Mouse (Mus musculus) forebrain, embryonic 14.5 days (tissue): ENCODE data around the gene Mettl7b. TPM values are rescaled to one million over a fixed set of nuclear protein-coding genes. Genes with fewer than 3 reads are reported as not detected.
A peak's percentile ranks its signal among the peaks of the same experiment; 100 is the strongest.

Experiments
- ATAC-seq: fragments of 200-750 bp; cut with Nextera tagmentation; 2 replicates; pipeline ENCODE4 v1.8.0; 2017; ENCODE audit warnings: mild to moderate bottlenecking, moderate library complexity
- DNase-seq: peaks from one replicate; pipeline ENCODE4 v3.0.0-alpha.2; 2015; ENCODE audit warnings: low spot score
- H3K27ac ChIP-seq: fragments of 300-500 bp; sonication (generic); 2 replicates; pipeline ENCODE4 v1.5.1; 2014; ENCODE audit warnings: low read depth, mild to moderate bottlenecking, control low read depth, low read length, moderate library complexity
- H3K27me3 ChIP-seq: fragments of 300-500 bp; sonication (generic); replicated peaks from 2 replicates; pipeline ENCODE4 v1.6.1; 2014; ENCODE audit warnings: low read length, control low read depth, mixed read lengths; ENCODE audit not compliant: control insufficient read depth, insufficient read depth
- H3K36me3 ChIP-seq: fragments of 300-500 bp; sonication (generic); 2 replicates; pipeline ENCODE4 v1.6.1; 2014; ENCODE audit warnings: low read length, control low read depth; ENCODE audit not compliant: control insufficient read depth, insufficient read depth
- H3K4me1 ChIP-seq: fragments of 300-500 bp; sonication (generic); 2 replicates; pipeline ENCODE4 v1.6.1; 2014; ENCODE audit warnings: antibody characterized with exemption, low read length, control low read depth; ENCODE audit not compliant: control insufficient read depth, insufficient read depth
- H3K4me2 ChIP-seq: fragments of 300-500 bp; sonication (generic); 2 replicates; pipeline ENCODE4 v1.6.1; 2014; ENCODE audit warnings: mild to moderate bottlenecking, control low read depth, low read length
- H3K4me3 ChIP-seq: fragments of 300-500 bp; sonication (generic); 2 replicates; pipeline ENCODE4 v1.5.1; 2014; ENCODE audit warnings: low read depth, low read length, control low read depth
- H3K9ac ChIP-seq: fragments of 300-500 bp; sonication (generic); 2 replicates; pipeline ENCODE4 v1.6.1; 2014; ENCODE audit warnings: mild to moderate bottlenecking, low read length, control low read depth, moderate library complexity
- H3K9me3 ChIP-seq: fragments of 300-500 bp; sonication (generic); replicated peaks from 2 replicates; pipeline ENCODE4 v1.6.1; 2016; ENCODE audit warnings: low read length, control low read depth, mixed read lengths; ENCODE audit not compliant: control insufficient read depth
- WGBS: fragments of 180-500 bp; shearing (Covaris S2); extraction: QIAGEN DNeasy Blood & Tissue Kit; methylation state at CpG from one replicate; pipeline ENCODE4 v1.1.7; 2014; 5-methylcytosine and 5-hydroxymethylcytosine counted together
- polyA plus RNA-seq: library from polyadenylated mRNA; unstranded; fragments of >200 nt; fragmentation: Nextera tagmentation; extraction: Ambion mirVana; gene quantifications from 2 replicates; pipeline ENCODE4 v1.2.1, GENCODE M21; 2014

Mettl7b gene
- polyA plus RNA-seq, 1 experiment from 2014 or later, result not detected

DNA sequence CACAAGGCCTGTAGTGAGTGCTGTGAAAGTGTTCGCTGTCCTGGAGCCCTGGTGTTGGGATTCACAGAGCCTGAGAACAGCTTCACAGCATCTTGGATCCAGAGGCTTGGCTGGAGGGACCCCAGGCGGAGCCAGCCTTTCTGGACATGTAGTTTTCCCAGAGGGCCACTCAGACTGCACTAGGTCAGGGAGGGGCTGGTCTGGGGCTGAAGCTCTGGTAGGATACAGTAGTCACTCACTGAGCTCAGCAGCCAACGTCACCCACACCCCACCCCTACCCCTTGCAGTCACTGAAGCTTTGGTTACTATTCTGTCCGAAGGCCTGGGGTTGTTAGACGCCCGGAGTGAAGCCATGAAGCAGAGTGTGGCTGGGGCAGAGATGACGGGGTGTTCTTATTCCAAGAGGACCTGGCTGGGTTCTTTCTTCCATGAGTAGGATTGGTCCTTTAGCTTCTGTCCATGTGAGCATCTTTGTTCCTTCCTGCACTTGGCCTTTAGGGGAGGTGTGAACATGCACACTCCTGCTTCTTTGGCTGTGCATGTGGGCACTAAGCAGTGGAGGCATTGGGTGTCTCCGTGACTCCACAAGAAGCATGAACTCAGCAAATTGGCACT is 24.9 kb downstream of the Mettl7b start:
- Histone ChIP-seq H3K4me2 (no peak overlapping the region), H3K4me1 (peaks cover 6% of the 10 kb centered on the region; the same call in 1 of the 2 replicates), H3K27ac (no peak overlapping the region), H3K9ac (no peak overlapping the region), H3K4me3 (no peak overlapping the region), H3K9me3 (no peaks in the 10 kb centered on the region), H3K36me3 (no peaks in the 10 kb centered on the region), H3K27me3 (peaks cover 41% of the 10 kb centered on the region)
- 70% methylated on average over 8 of the region's 8 CpGs for WGBS
- no peak for ATAC-seq
- no peak for DNase-seq

DNA sequence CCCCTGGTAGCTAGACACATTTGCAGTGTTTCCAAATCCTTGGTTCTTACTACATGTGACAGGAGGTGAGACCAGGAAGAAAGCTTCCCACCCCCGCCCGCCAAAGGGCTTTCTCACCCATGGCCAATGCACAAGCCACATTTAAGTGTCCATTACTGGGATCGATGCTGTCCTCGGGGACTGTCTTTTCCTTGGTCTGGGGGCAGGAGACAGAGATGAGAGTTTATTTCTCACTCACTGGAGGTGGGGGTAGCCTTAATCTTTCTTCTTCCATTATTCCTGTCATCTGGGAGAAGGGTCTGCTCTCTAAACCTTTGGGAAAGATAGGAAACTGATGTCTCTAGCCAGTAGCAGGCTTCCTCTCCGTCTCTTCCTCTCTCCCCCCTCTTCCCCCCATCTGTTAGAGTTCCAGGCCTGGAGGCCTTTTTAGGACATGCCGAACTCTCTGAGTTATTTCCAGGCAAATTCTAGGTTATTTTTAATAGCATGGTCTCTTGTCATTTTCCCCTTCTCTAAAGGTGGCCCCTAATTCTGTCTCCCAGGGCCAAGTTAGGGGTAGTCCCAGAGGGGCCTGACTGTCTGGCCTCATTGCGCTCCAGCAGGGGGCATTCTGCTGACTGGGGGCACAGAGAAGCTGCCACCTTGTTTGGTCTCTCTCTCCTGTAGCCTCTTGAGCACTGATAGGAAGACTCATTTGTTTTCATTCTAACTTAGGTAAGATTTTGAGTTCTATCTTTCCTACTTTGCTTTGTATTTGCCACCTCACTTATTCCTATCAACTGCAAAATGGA is 25.6 kb downstream of the Mettl7b start:
- ATAC-seq (no peak), DNase-seq (no peak)
- 70% methylated on average over 7 of the region's 7 CpGs for WGBS
- Histone ChIP-seq H3K27me3 (peaks cover 41% of the 10 kb centered on the region), H3K4me1 (peaks cover 6% of the 10 kb centered on the region; the same call in 1 of the 2 replicates), H3K27ac (no peak overlapping the region), H3K36me3 (no peaks in the 10 kb centered on the region), H3K9ac (no peak overlapping the region), H3K4me3 (no peak overlapping the region), H3K4me2 (no peak overlapping the region), H3K9me3 (no peaks in the 10 kb centered on the region)

DNA sequence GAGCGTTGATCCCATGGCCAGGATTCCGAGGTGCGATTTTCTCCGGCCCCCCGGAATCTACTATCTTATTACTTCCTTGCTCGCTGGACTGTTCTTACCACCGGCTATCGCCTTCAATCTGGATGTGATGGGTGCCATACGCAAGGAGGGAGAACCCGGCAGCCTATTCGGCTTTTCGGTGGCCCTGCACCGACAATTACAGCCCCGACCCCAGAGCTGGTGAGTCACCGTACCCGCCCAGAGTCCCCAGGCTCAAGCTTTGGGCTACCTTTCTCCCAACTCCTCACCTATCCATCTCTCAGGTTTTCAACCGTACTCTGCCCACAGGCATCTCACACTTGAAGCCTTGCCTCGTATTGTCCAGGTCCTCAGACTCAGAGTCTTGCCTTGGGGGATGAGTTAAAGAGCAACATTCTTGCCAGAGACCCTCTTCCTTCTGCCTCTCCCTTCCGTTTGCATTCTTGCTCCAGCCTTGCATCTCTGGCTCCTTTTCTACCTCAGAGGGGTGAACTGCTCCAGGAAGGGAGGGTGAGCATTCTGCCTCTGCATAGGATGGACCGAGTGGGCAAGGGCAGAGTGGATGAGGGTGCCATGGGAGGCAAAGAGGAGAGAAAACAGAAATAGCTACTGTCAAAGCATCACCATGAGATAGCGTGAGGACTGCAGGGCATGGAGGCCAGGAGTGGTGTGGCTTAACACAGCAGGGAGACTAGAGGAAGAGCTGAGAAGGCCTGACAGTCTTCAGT is 26.6 kb downstream of the Mettl7b start:
- Histone ChIP-seq H3K4me1 (peaks cover 6% of the 10 kb centered on the region; the same call in 1 of the 2 replicates), H3K4me2 (peak overlapping the region; percentile 69), H3K4me3 (peak overlapping the region; percentile 38), H3K9me3 (no peaks in the 10 kb centered on the region), H3K9ac (peak overlapping the region; percentile 54), H3K27me3 (peaks cover 41% of the 10 kb centered on the region), H3K27ac (no peak overlapping the region), H3K36me3 (no peaks in the 10 kb centered on the region)
- ATAC-seq (peak; percentile 35), DNase-seq (no peak)
- WGBS, result 2% methylated on average over 21 of the region's 21 CpGs

- H3K27me3 ChIP-seq, result peaks cover 41% of the 10 kb centered on the region
- WGBS, result under 1% methylated on average over 26 of the region's 26 CpGs
- H3K36me3 ChIP-seq, result no peaks in the 10 kb centered on the region
- peak within 1 kb of the TSS; percentile 54 for H3K9ac ChIP-seq
- peak within 1 kb of the TSS; percentile 69 for H3K4me2 ChIP-seq
- no peak within 1 kb of the TSS for H3K27ac ChIP-seq
- H3K4me1 ChIP-seq, result peaks cover 6% of the 10 kb centered on the region; the same call in 1 of the 2 replicates
- no peaks in the 10 kb centered on the region for H3K9me3 ChIP-seq
- DNase-seq (peak; percentile 41), ATAC-seq (peak; percentile 77)
- H3K4me3 ChIP-seq, result peak within 1 kb of the TSS; percentile 38
Observed at GRCm38 (mm10) chr10:128933574-128933973, 27.2 kb downstream of the Mettl7b start, which contains the start of gene Itga7. Gene Itga7 (plus strand): TSS chr10:128933818.

DNA sequence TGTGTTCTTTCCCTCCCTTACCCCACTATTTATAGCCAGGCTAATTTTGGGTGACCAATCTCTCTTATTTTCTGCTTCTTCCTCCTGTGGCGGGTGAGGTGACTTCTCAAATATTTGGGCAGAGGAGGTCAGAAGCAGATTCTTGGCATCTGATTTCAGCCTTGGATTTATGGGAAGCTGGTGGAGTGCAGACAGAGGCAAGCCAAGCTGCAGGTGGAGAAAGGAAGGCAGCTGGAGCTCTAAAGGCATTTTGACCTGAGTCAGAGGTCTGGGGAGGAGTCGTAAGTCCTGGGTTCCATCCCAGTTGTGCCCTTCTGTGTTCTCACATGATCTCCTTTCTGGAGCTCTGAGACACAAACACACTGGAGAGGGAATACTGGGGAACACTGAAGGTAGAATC is 29.3 kb downstream of the Mettl7b start:
- ATAC-seq, result no peak
- DNase-seq, result no peak
- Histone ChIP-seq H3K27ac (no peak overlapping the region), H3K4me2 (no peak overlapping the region), H3K9me3 (no peaks in the 10 kb centered on the region), H3K36me3 (no peaks in the 10 kb centered on the region), H3K4me3 (no peak overlapping the region), H3K4me1 (peaks cover 10% of the 10 kb centered on the region; the same call in 1 of the 2 replicates), H3K27me3 (peaks cover 41% of the 10 kb centered on the region), H3K9ac (no peak overlapping the region)
- 75% methylated on average over 2 of the region's 2 CpGs for WGBS

DNA sequence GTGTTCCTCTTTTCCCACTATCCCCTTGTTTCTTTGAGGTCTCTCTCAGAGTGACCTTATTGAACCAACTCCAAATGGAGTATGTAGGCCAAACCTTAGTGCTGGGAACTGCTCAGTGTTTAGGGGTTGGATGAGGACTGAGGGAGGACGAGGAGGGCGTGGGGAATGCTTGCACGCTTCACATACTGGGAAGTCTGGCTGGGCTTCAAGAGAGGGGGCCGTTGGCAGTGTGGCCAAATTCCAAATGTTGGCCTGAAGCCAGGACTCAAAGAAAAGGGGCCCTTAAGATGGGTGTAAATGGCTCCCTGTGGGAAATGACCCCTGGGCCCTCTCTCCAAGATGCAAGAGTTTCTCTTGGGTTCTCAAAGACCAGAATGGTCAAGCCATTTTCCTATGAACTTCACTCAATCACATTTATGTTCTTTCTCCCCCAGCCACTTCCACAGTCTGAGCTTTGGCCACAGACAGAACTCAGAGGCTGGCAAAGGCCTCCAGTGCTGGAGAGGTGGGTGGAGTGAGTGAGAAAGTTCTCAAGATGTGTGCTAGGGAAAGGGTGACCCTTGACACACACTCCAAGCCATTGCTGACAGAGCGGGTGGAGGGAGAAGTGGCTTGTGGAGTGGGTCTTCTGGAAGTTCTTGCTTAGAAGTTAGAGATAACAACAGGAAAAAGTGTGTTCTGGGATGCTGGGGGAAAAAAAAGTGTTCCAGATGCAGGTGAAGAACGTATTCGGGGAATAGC is 31.0 kb downstream of the Mettl7b start:
- Histone ChIP-seq H3K9me3 (no peaks in the 10 kb centered on the region), H3K27ac (no peak overlapping the region), H3K9ac (no peak overlapping the region), H3K4me3 (no peak overlapping the region), H3K4me2 (no peak overlapping the region), H3K36me3 (no peaks in the 10 kb centered on the region), H3K4me1 (peaks cover 10% of the 10 kb centered on the region; the same call in 1 of the 2 replicates), H3K27me3 (peaks cover 31% of the 10 kb centered on the region)
- DNase-seq (peak; percentile 41), ATAC-seq (no peak; the same call in 1 of the 2 replicates)
- 48% methylated on average over 7 of the region's 7 CpGs for WGBS

GRCm38 (mm10) chr10:128928356-128928755 is 32.4 kb downstream of the Mettl7b start:
- Histone ChIP-seq H3K4me3 (no peak overlapping the region), H3K36me3 (no peaks in the 10 kb centered on the region), H3K9me3 (no peaks in the 10 kb centered on the region), H3K27ac (no peak overlapping the region), H3K4me1 (peaks cover 12% of the 10 kb centered on the region), H3K9ac (no peak overlapping the region), H3K4me2 (no peak overlapping the region), H3K27me3 (peaks cover 21% of the 10 kb centered on the region)
- ATAC-seq, result no peak
- peak; percentile 46 for DNase-seq
- WGBS, result 11% methylated on average over 4 of the region's 4 CpGs

DNA sequence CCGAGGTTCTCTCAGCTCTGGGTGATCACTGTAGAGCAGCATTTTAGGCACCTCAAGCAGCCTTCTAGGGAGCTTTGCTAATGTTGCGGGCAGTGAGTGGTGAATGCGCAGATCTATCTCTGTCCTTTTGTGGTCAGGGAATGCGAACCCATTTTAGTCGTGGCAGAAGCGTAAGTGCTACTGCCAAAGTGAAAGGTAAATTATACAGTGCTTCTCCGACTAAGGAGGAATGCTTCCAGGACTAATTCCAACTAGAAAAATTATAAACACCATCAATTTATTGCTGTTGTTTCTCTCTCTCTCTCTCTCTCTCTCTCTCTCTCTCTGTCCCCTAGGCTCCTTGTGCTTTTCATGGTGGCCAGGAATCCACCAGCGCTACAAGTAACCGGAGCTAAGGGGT is 36.9 kb downstream of the Mettl7b start, which contains the start of gene Bloc1s1:
Gene Bloc1s1, minus strand, starts transcription at position 101 of the 400 bp plus-strand sequence.
- Histone ChIP-seq H3K4me2 (peak within 1 kb of the TSS; percentile 62), H3K27me3 (no peaks in the 10 kb centered on the region), H3K4me3 (peak within 1 kb of the TSS; percentile 63), H3K9me3 (no peaks in the 10 kb centered on the region), H3K9ac (peak within 1 kb of the TSS; percentile 73), H3K27ac (peak within 1 kb of the TSS; percentile 86), H3K36me3 (no peaks in the 10 kb centered on the region), H3K4me1 (peaks cover 20% of the 10 kb centered on the region)
- DNase-seq (no peak), ATAC-seq (no peak)
- WGBS, result 64% methylated on average over 9 of the region's 9 CpGs
